Mouse (Mus musculus): ENCODE results near the gene Abhd17c. TPM values are rescaled to one million over a fixed set of nuclear protein-coding genes. Genes with fewer than 3 reads are reported as not detected.

Gene Abhd17c
- polyA plus RNA-seq, 1 experiment from 2014 or later, result 74.1 TPM

DNA sequence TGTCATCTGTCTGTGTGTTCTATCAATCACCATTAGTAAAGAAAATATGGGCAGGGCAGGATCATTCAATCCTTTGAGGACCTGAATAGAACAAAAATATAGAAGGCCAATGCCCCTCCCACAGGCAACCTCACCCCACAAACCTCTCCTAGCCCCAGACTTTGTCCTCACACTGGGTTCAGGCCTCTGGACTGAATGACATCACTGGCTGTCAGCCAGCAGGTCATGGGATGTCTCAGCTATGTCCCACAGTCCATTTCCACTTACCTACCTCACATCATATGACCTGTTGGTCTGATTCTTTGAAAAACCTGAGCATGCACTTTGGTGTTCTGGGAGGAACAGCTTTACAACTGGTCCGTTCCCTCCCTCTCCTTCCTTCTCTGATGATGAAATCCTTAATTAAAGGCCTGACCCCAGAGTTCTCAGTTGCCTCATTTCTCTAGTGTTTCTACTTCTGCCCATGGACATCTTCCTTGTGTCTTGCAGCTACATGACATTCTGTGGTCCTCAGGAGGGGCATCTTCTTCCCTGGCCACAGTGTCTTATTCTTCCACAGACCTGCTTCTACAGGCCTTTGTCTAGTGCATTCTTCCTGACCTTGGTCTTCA lies 19.6 kb upstream of the Abhd17c start:
- Histone ChIP-seq H3K4me1 (replicated peaks) (no peaks in the 10 kb centered on the region), H3K4me3 (replicated peaks) (no peak overlapping the region), H3K9me3 (no peaks in the 10 kb centered on the region), H3K4me2 (no peak overlapping the region), H3K27me3 (no peaks in the 10 kb centered on the region), H3K27ac (no peak overlapping the region), H3K36me3 (no peaks in the 10 kb centered on the region), H3K9ac (replicated peaks) (no peak overlapping the region)
- no peak for ATAC-seq (ENCODE audit: insufficient number of reproducible peaks, insufficient read depth, low FRiP score, low TSS enrichment, low read depth)
- 74% methylated on average over 1 of the region's 1 CpGs for WGBS

DNA sequence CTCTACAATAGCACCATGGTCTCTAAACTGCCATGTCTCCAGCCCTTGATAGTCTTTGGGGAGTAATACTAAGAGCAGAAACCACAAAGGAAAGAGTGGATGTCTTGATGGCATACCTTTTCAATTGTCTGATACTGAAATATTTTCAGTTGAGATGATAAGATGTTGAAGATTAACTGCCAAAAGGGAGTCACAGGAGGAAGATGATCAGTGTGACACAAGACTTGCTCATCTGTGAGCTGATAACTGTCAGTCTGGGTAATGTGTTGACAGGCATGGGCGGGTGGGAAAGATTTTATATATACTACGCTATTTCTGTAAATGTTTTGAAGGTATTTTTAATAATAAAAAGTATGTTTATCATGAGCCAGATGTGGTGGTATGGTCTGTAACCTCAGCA lies 16.7 kb upstream of the Abhd17c start:
- H3K4me3 ChIP-seq (replicated peaks), result no peak overlapping the region
- H3K36me3 ChIP-seq, result no peaks in the 10 kb centered on the region
- no peaks in the 10 kb centered on the region for H3K4me1 ChIP-seq (replicated peaks)
- no peak overlapping the region for H3K27ac ChIP-seq
- no peaks in the 10 kb centered on the region for H3K27me3 ChIP-seq
- WGBS, result 82% methylated on average over 2 of the region's 2 CpGs
- no peak overlapping the region for H3K9ac ChIP-seq (replicated peaks)
- no peak overlapping the region for H3K4me2 ChIP-seq
- ATAC-seq (ENCODE audit: insufficient number of reproducible peaks, insufficient read depth, low FRiP score, low TSS enrichment, low read depth), result no peak
- no peaks in the 10 kb centered on the region for H3K9me3 ChIP-seq

GRCm38 (mm10) chr7:84166721-84167419 lies 15.2 kb upstream of the Abhd17c start:
- Histone ChIP-seq H3K4me2 (no peak overlapping the region), H3K27ac (no peak overlapping the region), H3K9me3 (no peaks in the 10 kb centered on the region), H3K9ac (replicated peaks) (no peak overlapping the region), H3K4me3 (replicated peaks) (no peak overlapping the region), H3K4me1 (replicated peaks) (no peaks in the 10 kb centered on the region), H3K36me3 (no peaks in the 10 kb centered on the region), H3K27me3 (no peaks in the 10 kb centered on the region)
- no peak for ATAC-seq (ENCODE audit: insufficient number of reproducible peaks, insufficient read depth, low FRiP score, low TSS enrichment, low read depth)
- WGBS, result 82% methylated on average over 4 of the region's 4 CpGs

GRCm38 (mm10) chr7:84166007-84166406 lies 14.3 kb upstream of the Abhd17c start:
- no peak for ATAC-seq (ENCODE audit: insufficient number of reproducible peaks, insufficient read depth, low FRiP score, low TSS enrichment, low read depth)

GRCm38 (mm10) chr7:84165288-84165687 lies 13.6 kb upstream of the Abhd17c start:
- H3K27me3 ChIP-seq, result no peaks in the 10 kb centered on the region
- no peak overlapping the region for H3K4me3 ChIP-seq (replicated peaks)
- no peak for ATAC-seq (ENCODE audit: insufficient number of reproducible peaks, insufficient read depth, low FRiP score, low TSS enrichment, low read depth)
- H3K36me3 ChIP-seq, result no peaks in the 10 kb centered on the region
- no peak overlapping the region for H3K9ac ChIP-seq (replicated peaks)
- no peak overlapping the region for H3K27ac ChIP-seq
- H3K4me1 ChIP-seq (replicated peaks), result no peaks in the 10 kb centered on the region
- H3K9me3 ChIP-seq, result no peaks in the 10 kb centered on the region
- no peak overlapping the region for H3K4me2 ChIP-seq
- 65% methylated on average over 3 of the region's 3 CpGs for WGBS

More at GRCm38 (mm10) chr7:84166007-84166406, 14.3 kb upstream of the Abhd17c start:
- Histone ChIP-seq H3K4me2 (no peak overlapping the region), H3K36me3 (no peaks in the 10 kb centered on the region), H3K9ac (replicated peaks) (no peak overlapping the region), H3K4me3 (replicated peaks) (no peak overlapping the region), H3K27me3 (no peaks in the 10 kb centered on the region), H3K9me3 (no peaks in the 10 kb centered on the region), H3K27ac (no peak overlapping the region), H3K4me1 (replicated peaks) (no peaks in the 10 kb centered on the region)
- 72% methylated on average over 1 of the region's 1 CpGs for WGBS

DNA sequence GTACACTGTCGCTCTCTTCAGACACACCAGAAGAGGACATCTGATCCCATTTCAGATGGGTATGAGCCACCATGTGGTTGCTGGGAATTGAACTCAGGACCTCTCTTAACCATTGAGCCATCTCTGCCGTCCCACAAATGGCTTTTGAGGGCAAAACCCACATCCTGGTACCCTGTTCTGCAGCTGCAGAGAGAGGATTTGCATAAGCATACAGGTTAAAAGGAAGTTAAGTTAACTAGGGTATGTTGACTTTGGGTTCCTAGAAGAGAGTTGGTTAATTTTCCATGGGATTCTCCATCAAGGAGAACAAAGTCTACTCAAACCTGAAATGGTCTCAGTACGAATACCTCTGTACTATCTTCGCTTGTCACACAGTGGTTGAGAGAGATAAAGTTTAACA lies 13.2 kb upstream of the Abhd17c start:
- Histone ChIP-seq H3K4me3 (replicated peaks) (no peak overlapping the region), H3K27ac (no peak overlapping the region), H3K27me3 (no peaks in the 10 kb centered on the region), H3K9me3 (no peaks in the 10 kb centered on the region), H3K4me2 (no peak overlapping the region), H3K4me1 (replicated peaks) (no peaks in the 10 kb centered on the region), H3K9ac (replicated peaks) (no peak overlapping the region), H3K36me3 (no peaks in the 10 kb centered on the region)
- ATAC-seq (ENCODE audit: insufficient number of reproducible peaks, insufficient read depth, low FRiP score, low TSS enrichment, low read depth), result no peak
- 87% methylated on average over 4 of the region's 4 CpGs for WGBS

DNA sequence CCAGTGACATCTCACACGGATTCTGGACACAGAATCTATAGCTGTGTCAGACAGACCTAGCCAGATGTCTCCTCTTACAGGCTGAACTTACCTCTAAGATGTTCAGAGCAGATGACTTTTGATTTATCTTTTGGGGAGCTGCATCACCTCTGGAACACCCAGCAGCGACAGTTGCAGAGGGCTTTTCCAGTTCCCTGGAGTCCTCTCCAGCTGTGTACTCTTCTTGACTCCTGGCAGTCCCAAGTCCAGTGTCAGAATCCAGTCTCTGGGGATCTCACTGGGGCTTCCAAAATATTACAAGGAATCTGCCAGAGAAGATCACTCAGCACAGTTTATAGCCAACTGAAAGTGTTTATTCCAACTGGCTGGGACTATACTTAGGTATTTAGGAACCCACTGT lies 12.7 kb upstream of the Abhd17c start:
- Histone ChIP-seq H3K27me3 (no peaks in the 10 kb centered on the region), H3K4me1 (replicated peaks) (no peaks in the 10 kb centered on the region), H3K9ac (replicated peaks) (no peak overlapping the region), H3K27ac (no peak overlapping the region), H3K9me3 (no peaks in the 10 kb centered on the region), H3K36me3 (no peaks in the 10 kb centered on the region), H3K4me3 (replicated peaks) (no peak overlapping the region), H3K4me2 (no peak overlapping the region)
- ATAC-seq (ENCODE audit: insufficient number of reproducible peaks, insufficient read depth, low FRiP score, low TSS enrichment, low read depth), result no peak
- 67% methylated on average over 2 of the region's 2 CpGs for WGBS

GRCm38 (mm10) chr7:84163585-84163984 lies 11.9 kb upstream of the Abhd17c start:
- Histone ChIP-seq H3K27me3 (no peaks in the 10 kb centered on the region), H3K4me2 (no peak overlapping the region), H3K4me3 (replicated peaks) (no peak overlapping the region), H3K27ac (no peak overlapping the region), H3K4me1 (replicated peaks) (no peaks in the 10 kb centered on the region), H3K9me3 (no peaks in the 10 kb centered on the region), H3K9ac (replicated peaks) (no peak overlapping the region), H3K36me3 (no peaks in the 10 kb centered on the region)
- 63% methylated on average over 4 of the region's 4 CpGs for WGBS
- no peak for ATAC-seq (ENCODE audit: insufficient number of reproducible peaks, insufficient read depth, low FRiP score, low TSS enrichment, low read depth)

GRCm38 (mm10) chr7:84159414-84159813 lies 7.7 kb upstream of the Abhd17c start:
- 92% methylated on average over 2 of the region's 2 CpGs for WGBS
- H3K9me3 ChIP-seq, result no peaks in the 10 kb centered on the region
- no peak for ATAC-seq (ENCODE audit: insufficient number of reproducible peaks, insufficient read depth, low FRiP score, low TSS enrichment, low read depth)

GRCm38 (mm10) chr7:84153821-84154220 lies 2.1 kb upstream of the Abhd17c start:
- H3K36me3 ChIP-seq, result no peaks in the 10 kb centered on the region
- H3K4me3 ChIP-seq (replicated peaks), result no peak overlapping the region
- WGBS, result 82% methylated on average over 4 of the region's 4 CpGs
- H3K4me2 ChIP-seq, result no peak overlapping the region
- H3K9ac ChIP-seq (replicated peaks), result no peak overlapping the region
- H3K9me3 ChIP-seq, result no peaks in the 10 kb centered on the region
- no peaks in the 10 kb centered on the region for H3K27me3 ChIP-seq
- H3K4me1 ChIP-seq (replicated peaks), result peaks cover 20% of the 10 kb centered on the region
- H3K27ac ChIP-seq, result no peak overlapping the region
- ATAC-seq (ENCODE audit: insufficient number of reproducible peaks, insufficient read depth, low FRiP score, low TSS enrichment, low read depth), result no peak

More at GRCm38 (mm10) chr7:84159414-84159813, 7.7 kb upstream of the Abhd17c start:
- no peaks in the 10 kb centered on the region for H3K4me1 ChIP-seq (replicated peaks)
- H3K4me3 ChIP-seq (replicated peaks), result no peak overlapping the region
- no peak overlapping the region for H3K4me2 ChIP-seq
- H3K27ac ChIP-seq, result no peak overlapping the region
- no peaks in the 10 kb centered on the region for H3K27me3 ChIP-seq
- H3K36me3 ChIP-seq, result no peaks in the 10 kb centered on the region
- no peak overlapping the region for H3K9ac ChIP-seq (replicated peaks)

DNA sequence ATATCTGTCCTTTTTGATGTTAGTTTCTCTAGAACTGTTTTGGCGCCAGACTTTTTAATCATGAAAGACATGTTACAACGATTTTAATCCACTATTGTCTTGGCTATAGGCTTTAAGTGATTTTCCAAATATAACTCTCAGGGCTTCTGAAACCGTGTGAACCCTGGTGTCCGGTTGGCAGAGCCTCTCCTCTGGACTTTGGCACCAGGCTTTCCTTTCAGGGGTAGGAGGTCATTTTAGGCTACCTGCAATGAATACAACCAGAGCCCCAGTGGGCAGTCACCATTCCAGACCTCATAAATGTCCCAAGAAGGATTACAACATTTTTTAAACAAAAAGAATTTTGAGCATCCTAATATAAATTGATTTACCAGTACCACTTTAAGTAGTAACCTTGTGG lies 1.1 kb upstream of the Abhd17c start:
- peak overlapping the region; percentile 93; the same call in 1 of the 2 replicates for H3K4me2 ChIP-seq
- H3K4me3 ChIP-seq (replicated peaks), result no peak overlapping the region
- ATAC-seq (ENCODE audit: insufficient number of reproducible peaks, insufficient read depth, low FRiP score, low TSS enrichment, low read depth), result no peak

More for the DNA sequence above, 1.1 kb upstream of the Abhd17c start:
- Histone ChIP-seq H3K4me1 (replicated peaks) (peaks cover 20% of the 10 kb centered on the region), H3K27ac (no peak overlapping the region), H3K9ac (replicated peaks) (no peak overlapping the region), H3K27me3 (no peaks in the 10 kb centered on the region), H3K36me3 (0 out of 2 replicates have a peak, but pooled peaks cover 7% of the 10 kb centered on the region), H3K9me3 (no peaks in the 10 kb centered on the region)
- 79% methylated on average over 4 of the region's 4 CpGs for WGBS

Measured in limb, embryonic 12.5 days (tissue).